Mouse (Mus musculus): ENCODE measurements around the gene Arnt.
"Not testable (repeated sequence)": the region's sequence is repeated elsewhere in the genome, so short reads cannot be mapped to it uniquely, and the experiment has no call there.

Gene Arnt

DNA sequence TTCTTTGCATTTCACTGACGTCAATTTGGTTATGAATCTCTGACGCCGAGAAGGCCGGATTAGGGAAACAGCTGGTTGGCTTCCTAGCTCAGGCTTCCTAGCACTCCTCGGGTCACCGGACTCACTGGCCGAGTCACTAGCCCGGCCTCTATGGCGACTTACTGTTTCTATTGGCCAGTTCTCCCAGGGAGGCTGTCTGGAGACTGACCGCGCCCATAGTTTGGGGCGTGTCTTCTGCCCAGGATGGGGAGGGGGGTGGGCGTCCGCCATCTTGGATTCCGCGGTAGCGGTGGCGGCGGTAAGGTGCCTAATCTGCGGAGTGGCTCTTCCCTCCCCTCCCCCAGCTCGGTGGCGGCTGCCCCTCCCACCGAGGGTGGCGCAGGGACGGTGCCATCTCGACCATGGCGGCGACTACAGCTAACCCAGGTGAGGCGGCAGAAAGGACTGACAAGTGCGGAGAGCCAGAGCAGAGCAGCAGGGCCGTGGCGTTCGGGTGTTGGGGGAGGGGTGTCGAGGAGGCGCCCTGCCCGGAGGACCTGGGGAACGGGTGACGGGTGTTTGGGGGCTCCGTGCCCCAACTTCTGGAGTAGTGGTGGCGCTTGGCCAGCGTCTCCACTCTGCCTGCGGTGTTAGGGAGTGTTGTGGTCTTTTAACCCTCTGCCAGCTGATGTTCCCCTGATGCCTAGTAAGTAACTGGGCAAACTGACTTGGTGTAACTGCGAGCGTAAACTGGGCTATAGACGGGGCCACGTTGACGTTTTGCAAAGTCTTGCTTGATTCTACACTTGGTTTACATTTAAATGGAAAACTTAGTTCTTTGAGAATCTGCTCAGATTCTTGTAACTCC is at the start of gene Arnt:
Gene Arnt (plus strand): TSS at position 253 of the 847 bp plus-strand sequence.
- peak; percentile 95 to 97 for DNase-seq (ENCODE audit: inconsistent age in 2 of 2, low spot score in 1 of 2)

- no peak for DNase-seq (ENCODE audit: inconsistent age in 2 of 2, low spot score in 1 of 2)
These were observed 48.6 kb upstream of the Arnt start for GRCm38 (mm10) chr3:95385401-95386075.

GRCm38 (mm10) chr3:95394385-95394784 is 39.8 kb upstream of the Arnt start:
- peak; percentile 20 to 58 for DNase-seq (ENCODE audit: inconsistent age in 2 of 2, low spot score in 1 of 2)

DNA sequence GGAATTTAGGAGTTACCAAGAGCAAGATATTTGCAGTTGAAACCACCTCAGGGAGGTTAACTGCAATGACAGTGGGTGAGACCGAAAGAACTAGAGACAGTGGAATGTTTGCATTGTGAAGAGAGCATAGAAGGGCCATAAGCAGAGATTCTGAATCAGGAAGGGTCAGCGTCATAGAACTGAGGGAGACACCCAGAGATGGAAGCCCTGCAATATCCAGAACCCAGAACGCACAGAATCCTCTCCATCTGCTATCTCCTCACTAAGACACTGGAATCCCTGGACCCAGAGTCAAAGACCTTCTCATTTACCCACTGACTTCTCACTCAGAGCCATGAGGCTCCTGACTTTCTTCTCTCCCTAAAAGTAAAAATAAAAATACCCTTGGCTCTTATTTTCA is 31.4 kb upstream of the Arnt start, which contains the start of gene 4930558C23Rik:
Gene 4930558C23Rik (minus strand): TSS at position 101 of the 400 bp plus-strand sequence.
- DNase-seq (ENCODE audit: inconsistent age in 2 of 2, low spot score in 1 of 2): no peak

GRCm38 (mm10) chr3:95407728-95408127 is 26.5 kb upstream of the Arnt start:
- peak in 1 of 2 experiments; percentile 31 for DNase-seq (ENCODE audit: inconsistent age in 2 of 2, low spot score in 1 of 2)

DNA sequence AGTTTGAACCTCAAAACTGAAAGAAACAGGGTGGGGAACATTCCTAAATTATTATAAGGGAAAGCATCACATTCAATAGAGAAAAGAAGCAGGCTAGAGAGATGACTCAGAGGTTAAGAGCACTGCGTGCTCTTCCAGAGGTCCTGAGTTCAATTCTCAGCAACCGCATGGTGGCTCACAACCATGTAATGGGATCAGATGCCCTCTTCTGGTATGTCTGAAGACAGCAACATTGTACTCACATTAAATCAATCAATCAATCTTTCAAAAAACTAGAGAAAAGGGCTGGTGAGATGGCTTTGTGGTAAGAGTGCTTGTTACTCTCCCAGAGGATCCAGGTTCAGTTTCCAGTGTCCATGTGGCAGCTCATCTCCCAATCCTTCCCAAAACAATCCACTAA is 25.3 kb upstream of the Arnt start:
- DNase-seq (ENCODE audit: inconsistent age in 2 of 2, low spot score in 1 of 2): no peak

DNA sequence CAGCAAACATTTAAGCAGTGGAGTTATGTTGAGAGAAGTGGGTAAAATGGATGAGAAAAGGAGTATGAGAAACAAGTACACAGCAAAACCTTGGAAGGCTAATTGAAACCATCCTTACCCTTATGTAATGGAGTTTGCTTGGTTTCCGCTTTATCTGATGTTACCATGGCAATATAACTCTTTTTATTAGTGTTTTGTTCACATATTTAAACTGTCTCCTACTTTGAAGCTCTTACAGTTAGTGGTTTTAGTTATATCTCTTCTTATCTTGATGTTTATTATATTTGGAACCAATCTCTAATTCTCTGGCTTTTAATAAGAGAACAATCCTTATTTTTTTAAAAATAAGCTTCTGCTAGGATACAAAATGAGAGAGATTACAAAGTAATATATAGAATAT is 21.9 kb upstream of the Arnt start:
- no peak for DNase-seq (ENCODE audit: inconsistent age in 2 of 2, low spot score in 1 of 2)

GRCm38 (mm10) chr3:95417866-95418265 is 16.3 kb upstream of the Arnt start:
- no peak for DNase-seq (ENCODE audit: inconsistent age in 2 of 2, low spot score in 1 of 2)

DNA sequence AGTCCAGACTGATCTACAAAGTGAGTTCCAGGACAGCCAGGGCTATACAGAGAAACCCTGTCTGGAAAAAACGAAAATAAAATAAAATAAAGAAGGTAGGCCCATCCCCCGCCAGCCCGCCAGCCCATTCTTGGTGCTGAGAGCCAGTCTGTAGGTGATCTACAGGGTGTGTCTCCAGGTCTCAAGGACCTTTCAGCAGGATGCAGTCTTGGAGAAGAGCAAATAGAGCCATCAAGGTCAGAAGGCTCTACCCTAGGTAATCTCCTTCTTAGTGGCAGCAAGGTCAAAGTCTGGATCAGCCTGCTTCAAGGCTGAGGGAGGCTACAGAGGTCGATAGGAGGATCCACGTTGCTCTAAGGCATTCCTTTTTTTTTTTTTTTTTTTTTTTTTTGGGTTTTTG is 7.7 kb upstream of the Arnt start:
- not testable (repeated sequence) for DNase-seq (ENCODE audit: inconsistent age in 2 of 2, low spot score in 1 of 2)

DNA sequence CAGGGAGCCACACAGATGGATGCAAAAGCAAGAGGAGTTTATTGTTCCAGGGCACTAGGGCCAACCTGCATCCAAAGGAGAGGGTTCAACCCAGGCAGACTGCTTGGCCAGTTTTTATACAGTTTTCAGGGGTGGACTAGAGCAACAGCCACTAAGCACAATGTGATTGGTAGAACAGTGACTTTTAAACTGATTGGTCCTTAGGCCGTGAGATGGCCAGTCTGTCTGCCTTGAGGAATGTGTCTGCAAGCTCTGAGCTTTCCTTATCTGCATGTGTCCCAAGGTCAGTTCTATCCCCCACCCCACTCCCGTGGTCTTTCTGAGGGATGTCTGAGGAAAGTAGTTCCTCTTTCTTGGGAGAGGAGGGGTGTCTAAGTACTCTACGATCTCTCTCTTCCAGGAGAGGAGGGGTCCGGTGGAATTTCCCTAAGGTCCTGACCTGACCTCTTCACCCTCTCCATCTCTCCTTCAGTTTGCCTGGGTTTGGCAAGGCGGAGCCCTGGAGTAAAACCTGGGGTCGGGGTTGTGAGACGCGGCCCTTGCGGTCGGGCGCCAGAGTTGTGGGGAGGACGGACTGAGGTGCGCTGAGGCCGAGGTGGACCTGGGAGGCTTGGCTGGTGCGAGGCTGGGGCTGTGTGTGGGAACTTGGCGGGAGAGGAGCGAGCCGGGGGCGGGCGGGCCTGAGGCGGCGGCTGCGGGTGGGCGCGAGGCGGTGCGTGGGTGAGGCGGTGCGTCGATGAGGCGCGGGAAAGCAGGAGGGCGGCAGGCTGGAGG is 6.9 kb upstream of the Arnt start:
- not testable (repeated sequence) for DNase-seq (ENCODE audit: inconsistent age in 2 of 2, low spot score in 1 of 2)

GRCm38 (mm10) chr3:95427891-95428238 is 6.3 kb upstream of the Arnt start:
- DNase-seq (ENCODE audit: inconsistent age in 2 of 2, low spot score in 1 of 2): peak in 1 of 2 experiments; percentile 54

- not testable (repeated sequence) for DNase-seq (ENCODE audit: inconsistent age in 2 of 2, low spot score in 1 of 2)
These were observed 5.8 kb upstream of the Arnt start for GRCm38 (mm10) chr3:95428423-95428822.

GRCm38 (mm10) chr3:95433301-95433915 is 780 bp upstream of the Arnt start:
- DNase-seq (ENCODE audit: inconsistent age in 2 of 2, low spot score in 1 of 2): no peak

DNA sequence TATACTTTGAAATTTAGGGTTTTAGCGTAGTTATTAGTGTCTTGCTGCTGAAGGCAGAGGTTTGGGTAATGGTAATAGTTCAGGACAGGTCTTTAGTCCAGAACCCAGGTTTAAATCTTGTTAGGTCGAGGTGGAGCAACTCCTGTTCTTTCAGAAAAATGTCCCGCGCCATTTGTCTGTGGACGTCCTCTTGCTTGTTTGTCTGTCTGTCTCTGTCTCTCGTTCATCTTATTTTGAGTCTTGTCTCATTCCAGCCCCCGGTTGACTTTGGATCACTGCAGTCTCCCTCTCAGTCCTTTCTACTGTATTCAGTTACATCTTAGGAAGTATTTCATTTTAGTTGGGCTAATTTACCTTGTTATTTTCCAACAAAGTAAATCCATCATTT is 789 bp downstream of the Arnt start:
- peak in 1 of 2 experiments; percentile 75 for DNase-seq (ENCODE audit: inconsistent age in 2 of 2, low spot score in 1 of 2)

GRCm38 (mm10) chr3:95435561-95435960 is 1.4 kb downstream of the Arnt start:
- DNase-seq (ENCODE audit: inconsistent age in 2 of 2, low spot score in 1 of 2): no peak

DNA sequence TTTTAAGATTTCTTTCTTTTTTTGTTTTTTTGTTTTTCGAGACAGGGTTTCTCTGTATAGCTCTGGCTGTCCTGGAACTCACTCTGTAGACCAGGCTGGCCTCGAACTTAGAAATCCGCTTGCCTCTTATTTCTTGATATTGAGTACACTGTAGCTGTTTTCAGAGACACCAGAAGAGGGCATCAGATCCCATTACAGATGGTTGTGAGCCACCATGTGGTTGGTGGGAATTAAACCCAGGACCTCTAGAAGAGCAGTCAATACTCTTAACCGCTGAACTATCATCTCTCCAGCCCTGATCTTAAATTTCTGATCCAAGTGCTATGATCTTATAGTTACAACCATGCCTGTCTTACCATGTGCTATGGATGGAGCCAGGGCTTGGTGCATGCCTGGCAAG is 4.4 kb downstream of the Arnt start:
- DNase-seq (ENCODE audit: inconsistent age in 2 of 2, low spot score in 1 of 2): not testable (repeated sequence)

- DNase-seq (ENCODE audit: inconsistent age in 2 of 2, low spot score in 1 of 2): no peak
These were observed 5.5 kb downstream of the Arnt start for GRCm38 (mm10) chr3:95439670-95440069.

- DNase-seq (ENCODE audit: inconsistent age in 2 of 2, low spot score in 1 of 2): peak in 1 of 2 experiments; percentile 63
These were observed 8.4 kb downstream of the Arnt start for GRCm38 (mm10) chr3:95442406-95443117.

DNA sequence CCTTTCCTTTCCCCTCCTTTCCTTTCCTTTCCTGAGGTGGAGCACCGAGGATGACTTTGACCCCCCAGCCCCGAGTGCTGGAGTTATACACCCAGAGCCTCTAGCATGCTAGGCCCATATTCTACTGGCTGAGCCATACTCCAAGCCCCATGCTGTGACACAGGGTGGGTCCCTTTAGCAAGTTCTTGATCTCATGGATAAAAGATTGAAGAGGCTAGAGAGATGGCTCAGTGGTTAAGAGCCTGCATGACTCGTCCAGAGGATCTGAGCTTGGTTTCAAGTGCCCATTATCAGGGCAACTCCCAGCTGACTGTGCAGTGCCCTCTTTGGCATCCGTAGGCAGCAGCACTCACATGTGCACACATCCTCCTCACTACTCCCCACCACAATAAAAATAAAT is 11.1 kb downstream of the Arnt start:
- no peak for DNase-seq (ENCODE audit: inconsistent age in 2 of 2, low spot score in 1 of 2)

DNA sequence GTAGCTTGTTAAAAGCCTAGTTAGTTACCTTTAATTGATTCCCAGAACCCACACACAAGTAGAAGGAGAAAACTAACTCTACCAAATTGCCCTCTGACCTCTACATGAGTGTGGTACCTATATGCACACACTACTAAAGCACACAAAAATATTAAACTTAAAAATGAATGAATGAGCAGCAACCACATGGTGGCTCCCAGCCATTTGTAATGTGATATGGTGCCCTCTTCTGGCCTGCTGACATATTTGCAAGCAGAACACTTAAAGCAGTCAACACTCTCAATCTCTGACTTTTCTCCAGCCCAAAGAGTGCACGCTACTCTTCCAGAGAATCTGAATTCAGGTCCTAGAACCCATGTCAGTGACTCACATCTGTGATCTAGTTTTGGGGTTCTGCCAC is 16.2 kb downstream of the Arnt start:
- DNase-seq (ENCODE audit: inconsistent age in 2 of 2, low spot score in 1 of 2): peak in 1 of 2 experiments; percentile 78

All from adrenal gland, adult (tissue).